Mouse (Mus musculus): ENCODE data around the gene Sike1. TPM values are rescaled to one million over a fixed set of nuclear protein-coding genes. Genes with fewer than 3 reads are reported as not detected.

The Sike1 gene
- polyA plus RNA-seq (2015; fragmentation: Nextera tagmentation; extraction: Ambion mirVana) = 55.4 and 57.8 TPM in 2 replicates

DNA sequence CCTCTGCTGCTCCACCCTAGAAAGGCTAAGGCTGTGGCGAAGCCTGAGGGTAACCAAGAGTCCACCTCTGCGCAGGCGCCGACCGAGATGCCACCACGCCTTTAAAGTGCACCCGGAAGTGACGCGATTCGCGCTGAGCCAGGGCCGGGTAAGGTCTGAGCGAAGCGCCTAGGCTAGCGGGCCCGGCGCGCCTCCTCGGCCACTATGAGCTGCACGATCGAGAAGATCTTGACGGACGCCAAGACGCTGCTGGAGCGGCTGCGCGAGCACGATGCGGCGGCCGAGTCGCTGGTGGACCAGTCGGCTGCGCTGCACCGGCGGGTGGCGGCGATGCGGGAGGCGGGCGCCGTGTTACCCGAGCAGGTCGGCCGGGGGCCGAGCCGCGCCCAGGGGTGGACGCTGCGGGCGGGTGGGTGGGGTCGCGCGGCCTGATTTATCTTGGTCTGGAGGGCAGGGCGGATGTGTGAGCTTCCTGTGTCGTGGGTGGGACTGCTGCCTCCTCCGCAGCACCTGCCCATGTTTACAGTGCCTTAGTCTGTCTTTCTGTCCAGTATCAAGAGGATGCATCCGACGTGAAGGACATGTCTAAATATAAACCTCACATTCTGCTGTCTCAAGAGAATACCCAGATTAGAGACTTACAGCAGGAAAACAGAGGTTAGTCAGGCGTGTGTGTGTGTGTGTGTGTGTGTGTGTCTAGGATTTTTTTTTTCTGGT, at the start of gene Sike1:
Gene Sike1, plus strand, starts transcription at position 104 of the 717 bp plus-strand sequence.
- peak within 1 kb of the TSS; percentile 86 for H3K9ac ChIP-seq (replicated peaks)
- H3K36me3 ChIP-seq = peaks cover 29% of the 10 kb centered on the region
- H3K9me3 ChIP-seq (replicated peaks) = no peaks in the 10 kb centered on the region
- no peaks in the 10 kb centered on the region for H3K27me3 ChIP-seq (replicated peaks)
- peak; percentile 99 for ATAC-seq (ENCODE audit: low FRiP score)
- H3K4me1 ChIP-seq = peaks cover 19% of the 10 kb centered on the region
- H3K27ac ChIP-seq (replicated peaks) = peak within 1 kb of the TSS; percentile 94
- peak within 1 kb of the TSS; percentile 87 for H3K4me3 ChIP-seq (replicated peaks)
- peak within 1 kb of the TSS; percentile 62 for H3K4me2 ChIP-seq
- WGBS = under 1% methylated on average over 60 of the region's 60 CpGs

DNA sequence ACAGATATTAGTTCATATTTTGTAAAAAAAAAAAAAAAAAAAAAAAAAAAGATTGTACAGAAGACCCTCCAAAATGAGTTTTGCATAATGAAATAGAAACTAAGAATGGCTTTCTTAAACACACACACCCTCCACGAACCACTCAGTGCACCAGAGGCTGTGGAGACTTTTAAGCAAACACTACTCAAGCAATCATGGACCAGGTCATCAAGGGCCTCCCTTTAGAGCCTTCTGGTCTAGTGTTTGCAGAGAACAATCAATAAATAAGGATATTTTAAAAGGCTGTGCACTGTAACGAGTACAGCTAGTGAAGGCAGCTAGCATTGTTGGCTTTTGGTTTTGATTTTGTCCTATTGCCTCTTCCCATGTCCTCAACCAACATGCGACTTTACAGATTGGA, 49.2 kb upstream of the Sike1 start:
- H3K27me3 ChIP-seq (replicated peaks) = no peaks in the 10 kb centered on the region
- no peak overlapping the region for H3K9ac ChIP-seq (replicated peaks)
- H3K27ac ChIP-seq (replicated peaks) = no peak overlapping the region
- no peak overlapping the region for H3K4me3 ChIP-seq (replicated peaks)
- no peak overlapping the region for H3K4me2 ChIP-seq
- H3K36me3 ChIP-seq = no peaks in the 10 kb centered on the region
- no peaks in the 10 kb centered on the region for H3K9me3 ChIP-seq (replicated peaks)
- H3K4me1 ChIP-seq = no peaks in the 10 kb centered on the region
- ATAC-seq (ENCODE audit: low FRiP score) = no peak
- WGBS = 87% methylated on average over 3 of the region's 3 CpGs

DNA sequence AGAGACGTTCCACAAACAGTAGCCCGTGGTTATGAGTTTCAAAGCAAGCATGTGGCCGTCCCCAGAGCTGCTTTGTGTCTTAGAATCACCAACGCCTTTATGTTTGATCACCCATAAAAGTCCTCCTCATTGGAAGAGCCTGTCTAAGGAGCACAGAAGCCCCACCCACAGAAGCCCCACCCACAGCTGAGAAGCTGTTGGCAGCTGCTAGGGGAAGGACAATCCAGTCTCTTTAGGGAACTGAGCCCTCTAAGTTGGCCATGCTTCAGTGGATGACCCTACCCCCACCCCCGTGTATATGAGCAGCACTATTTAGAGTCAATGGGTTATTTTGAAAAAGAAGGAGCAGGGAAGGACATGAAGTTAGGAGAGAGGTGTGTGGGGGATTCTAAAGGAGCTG, 48.6 kb upstream of the Sike1 start:
- Histone ChIP-seq H3K27me3 (replicated peaks) (no peaks in the 10 kb centered on the region), H3K4me2 (no peak overlapping the region), H3K9me3 (replicated peaks) (no peaks in the 10 kb centered on the region), H3K27ac (replicated peaks) (no peak overlapping the region), H3K4me3 (replicated peaks) (no peak overlapping the region), H3K36me3 (no peaks in the 10 kb centered on the region), H3K9ac (replicated peaks) (no peak overlapping the region), H3K4me1 (no peaks in the 10 kb centered on the region)
- 47% methylated on average over 5 of the region's 5 CpGs for WGBS
- no peak for ATAC-seq (ENCODE audit: low FRiP score)

DNA sequence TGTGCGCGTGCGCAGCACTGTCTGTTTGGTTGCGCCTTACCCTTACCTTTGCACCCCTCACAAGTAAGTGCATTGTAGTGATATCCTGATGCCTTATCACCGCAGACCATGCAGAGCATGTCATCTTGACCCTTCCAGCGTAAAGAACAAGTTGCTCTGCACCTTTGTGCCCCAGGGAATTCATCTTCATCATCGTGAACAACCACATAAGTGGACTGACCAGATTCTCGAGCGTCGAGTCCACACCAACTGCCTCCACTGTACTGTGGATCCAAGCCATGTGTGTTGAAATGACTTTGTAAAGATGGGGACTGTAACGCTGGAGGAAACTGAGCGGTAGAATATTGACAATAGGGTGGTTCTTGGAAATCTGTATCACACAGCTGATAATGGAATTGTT, 41.0 kb upstream of the Sike1 start:
- no peaks in the 10 kb centered on the region for H3K4me1 ChIP-seq
- H3K27me3 ChIP-seq (replicated peaks) = no peaks in the 10 kb centered on the region
- no peaks in the 10 kb centered on the region for H3K36me3 ChIP-seq
- H3K9ac ChIP-seq (replicated peaks) = no peak overlapping the region
- no peak overlapping the region for H3K27ac ChIP-seq (replicated peaks)
- WGBS = 94% methylated on average over 12 of the region's 12 CpGs
- ATAC-seq (ENCODE audit: low FRiP score) = no peak
- H3K4me3 ChIP-seq (replicated peaks) = no peak overlapping the region
- no peak overlapping the region for H3K4me2 ChIP-seq
- no peaks in the 10 kb centered on the region for H3K9me3 ChIP-seq (replicated peaks)

DNA sequence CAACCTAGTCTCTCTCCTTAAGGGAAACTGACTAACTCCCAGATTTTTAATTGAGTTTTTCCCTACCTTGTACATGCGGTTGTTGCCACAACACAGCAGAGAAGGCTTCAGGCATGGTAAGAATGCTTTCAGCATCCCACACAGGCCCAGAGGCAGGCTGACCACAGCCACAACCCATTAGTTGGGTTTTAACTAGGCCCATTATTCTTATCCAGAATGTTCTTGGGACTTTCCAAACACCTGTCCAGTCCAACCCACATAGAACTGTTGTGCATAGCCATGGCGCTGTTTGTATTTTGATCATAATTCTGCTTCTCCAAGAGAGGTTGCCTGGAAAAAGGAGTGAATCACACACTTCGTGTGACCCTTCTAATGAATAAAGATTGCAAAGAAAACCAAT, 40.4 kb upstream of the Sike1 start:
- no peak overlapping the region for H3K4me3 ChIP-seq (replicated peaks)
- no peaks in the 10 kb centered on the region for H3K27me3 ChIP-seq (replicated peaks)
- H3K36me3 ChIP-seq = no peaks in the 10 kb centered on the region
- H3K4me2 ChIP-seq = no peak overlapping the region
- ATAC-seq (ENCODE audit: low FRiP score) = no peak
- no peaks in the 10 kb centered on the region for H3K4me1 ChIP-seq
- 94% methylated on average over 3 of the region's 3 CpGs for WGBS
- H3K9ac ChIP-seq (replicated peaks) = no peak overlapping the region
- H3K27ac ChIP-seq (replicated peaks) = no peak overlapping the region
- no peaks in the 10 kb centered on the region for H3K9me3 ChIP-seq (replicated peaks)

DNA sequence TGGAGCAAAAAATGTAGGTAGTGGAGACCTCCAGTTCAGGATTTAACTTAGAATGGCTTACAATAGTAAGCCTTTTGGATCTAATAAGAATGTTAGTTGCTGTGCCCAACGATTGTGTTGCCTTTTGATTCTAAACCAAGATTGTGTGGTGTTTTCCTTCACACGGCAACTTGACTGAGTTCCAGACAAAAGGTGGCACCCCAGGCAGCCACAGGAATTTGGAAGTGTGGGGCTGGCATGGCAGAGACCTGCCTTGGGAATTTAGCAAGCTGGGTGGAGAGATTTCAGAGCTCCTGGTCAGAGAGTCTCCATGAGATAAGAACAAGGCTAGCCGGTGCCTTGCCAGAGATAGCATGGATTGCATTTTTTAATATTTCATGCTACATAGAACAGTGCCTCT, 39.9 kb upstream of the Sike1 start:
- Histone ChIP-seq H3K9me3 (replicated peaks) (no peaks in the 10 kb centered on the region), H3K9ac (replicated peaks) (no peak overlapping the region), H3K27me3 (replicated peaks) (no peaks in the 10 kb centered on the region), H3K4me3 (replicated peaks) (no peak overlapping the region), H3K36me3 (no peaks in the 10 kb centered on the region), H3K4me1 (no peaks in the 10 kb centered on the region), H3K27ac (replicated peaks) (no peak overlapping the region), H3K4me2 (no peak overlapping the region)
- 72% methylated on average over 3 of the region's 3 CpGs for WGBS
- no peak for ATAC-seq (ENCODE audit: low FRiP score)

DNA sequence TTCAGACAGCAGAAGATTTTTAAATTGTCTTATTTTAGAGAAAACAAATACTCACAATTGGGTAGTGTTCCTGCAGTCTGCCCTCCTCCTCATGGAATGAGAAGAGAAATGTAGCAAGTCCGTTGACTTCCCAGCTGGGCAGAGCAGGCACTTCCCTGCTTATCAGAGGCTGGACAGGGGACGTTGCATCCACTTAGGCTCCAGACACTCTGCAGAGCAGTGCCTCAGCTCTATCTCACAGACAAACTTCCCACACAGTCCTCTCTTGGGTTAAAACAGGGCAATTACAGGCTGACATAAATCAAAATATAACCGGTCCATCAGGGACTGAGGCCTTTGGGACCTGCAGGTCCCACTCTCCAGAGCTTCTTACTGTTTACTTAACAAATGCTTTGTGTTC, 31.5 kb upstream of the Sike1 start, which contains the start of gene Nr1h5:
Gene Nr1h5, minus strand, starts transcription at position 101 of the 400 bp plus-strand sequence.
- no peaks in the 10 kb centered on the region for H3K9me3 ChIP-seq (replicated peaks)
- H3K27me3 ChIP-seq (replicated peaks) = no peaks in the 10 kb centered on the region
- WGBS = 48% methylated on average over 3 of the region's 3 CpGs
- no peaks in the 10 kb centered on the region for H3K4me1 ChIP-seq
- no peak within 1 kb of the TSS for H3K9ac ChIP-seq (replicated peaks)
- no peak for ATAC-seq (ENCODE audit: low FRiP score)
- H3K4me3 ChIP-seq (replicated peaks) = no peak within 1 kb of the TSS
- no peaks in the 10 kb centered on the region for H3K36me3 ChIP-seq
- no peak within 1 kb of the TSS for H3K4me2 ChIP-seq
- no peak within 1 kb of the TSS for H3K27ac ChIP-seq (replicated peaks)

DNA sequence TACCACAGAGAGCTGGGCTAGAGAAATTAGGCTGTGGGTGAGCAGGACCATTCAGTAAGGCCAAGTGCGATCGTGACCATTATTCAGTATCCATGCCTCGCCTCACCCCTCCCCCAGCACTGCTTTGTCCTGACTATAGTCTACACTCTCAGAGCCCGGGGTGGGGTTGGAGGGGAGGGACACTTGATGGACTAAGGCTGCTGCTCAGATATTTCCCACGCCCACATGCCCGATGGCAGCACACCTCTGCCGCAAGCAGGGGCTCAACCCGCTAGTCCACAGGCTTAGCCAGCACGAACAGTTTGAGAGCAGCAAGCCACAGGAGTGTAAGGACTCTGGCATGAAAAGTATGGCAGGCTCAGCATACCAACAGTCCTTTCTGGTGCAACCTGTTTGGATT, 25.4 kb upstream of the Sike1 start:
- no peaks in the 10 kb centered on the region for H3K36me3 ChIP-seq
- 33% methylated on average over 9 of the region's 9 CpGs for WGBS
- H3K27me3 ChIP-seq (replicated peaks) = no peaks in the 10 kb centered on the region
- no peak overlapping the region for H3K9ac ChIP-seq (replicated peaks)
- no peak overlapping the region for H3K27ac ChIP-seq (replicated peaks)
- no peak for ATAC-seq (ENCODE audit: low FRiP score)
- peak overlapping the region; percentile 22 for H3K4me2 ChIP-seq
- no peak overlapping the region for H3K4me3 ChIP-seq (replicated peaks)
- no peaks in the 10 kb centered on the region for H3K4me1 ChIP-seq
- H3K9me3 ChIP-seq (replicated peaks) = no peaks in the 10 kb centered on the region

DNA sequence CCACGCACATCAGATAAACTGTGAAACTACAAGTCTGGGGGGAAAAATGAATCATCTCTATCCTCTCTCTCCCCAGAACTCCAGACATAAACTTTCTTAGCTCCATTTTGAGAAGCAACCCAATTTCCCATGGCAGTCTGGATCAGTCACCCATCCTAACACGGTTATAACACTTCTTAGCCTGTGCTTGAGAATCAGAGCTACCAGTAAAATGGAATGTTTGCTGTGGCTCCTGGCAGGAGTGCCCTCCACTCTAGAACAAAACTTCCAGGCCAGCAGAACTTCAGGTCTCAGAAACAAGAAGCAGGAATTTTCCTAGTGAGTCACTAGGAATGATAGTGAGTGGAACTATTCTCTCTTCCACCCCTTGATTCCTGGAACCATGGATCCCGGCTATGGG, 25.0 kb upstream of the Sike1 start:
- no peak overlapping the region for H3K4me2 ChIP-seq
- WGBS = 84% methylated on average over 3 of the region's 3 CpGs
- no peaks in the 10 kb centered on the region for H3K4me1 ChIP-seq
- H3K9me3 ChIP-seq (replicated peaks) = no peaks in the 10 kb centered on the region
- H3K9ac ChIP-seq (replicated peaks) = no peak overlapping the region
- ATAC-seq (ENCODE audit: low FRiP score) = no peak
- H3K36me3 ChIP-seq = no peaks in the 10 kb centered on the region
- no peak overlapping the region for H3K4me3 ChIP-seq (replicated peaks)
- H3K27ac ChIP-seq (replicated peaks) = no peak overlapping the region
- no peaks in the 10 kb centered on the region for H3K27me3 ChIP-seq (replicated peaks)

DNA sequence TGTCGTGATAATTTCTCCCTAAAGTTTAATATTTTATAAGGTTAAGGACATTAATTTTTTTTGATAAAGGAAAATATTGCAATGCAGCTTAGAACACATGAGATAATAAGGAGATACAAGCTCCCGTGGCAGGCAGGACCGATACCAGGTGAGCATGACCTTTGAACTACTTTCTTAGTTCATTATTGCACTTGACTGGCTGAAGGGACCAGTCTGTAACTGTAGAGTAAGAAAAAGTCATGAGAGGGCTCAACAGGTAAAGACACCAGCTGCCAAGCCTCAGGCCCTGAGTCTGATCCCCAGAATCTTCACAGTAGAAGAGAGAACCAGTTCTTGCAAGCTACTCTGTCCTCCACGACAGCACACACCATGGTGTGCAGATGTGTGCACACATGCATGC, 18.6 kb upstream of the Sike1 start:
- Histone ChIP-seq H3K4me1 (peaks cover 9% of the 10 kb centered on the region), H3K4me2 (no peak overlapping the region), H3K27me3 (replicated peaks) (no peaks in the 10 kb centered on the region), H3K4me3 (replicated peaks) (no peak overlapping the region), H3K9me3 (replicated peaks) (no peaks in the 10 kb centered on the region), H3K36me3 (no peaks in the 10 kb centered on the region), H3K9ac (replicated peaks) (no peak overlapping the region), H3K27ac (replicated peaks) (no peak overlapping the region)
- WGBS = 86% methylated on average over 4 of the region's 4 CpGs
- no peak for ATAC-seq (ENCODE audit: low FRiP score)

DNA sequence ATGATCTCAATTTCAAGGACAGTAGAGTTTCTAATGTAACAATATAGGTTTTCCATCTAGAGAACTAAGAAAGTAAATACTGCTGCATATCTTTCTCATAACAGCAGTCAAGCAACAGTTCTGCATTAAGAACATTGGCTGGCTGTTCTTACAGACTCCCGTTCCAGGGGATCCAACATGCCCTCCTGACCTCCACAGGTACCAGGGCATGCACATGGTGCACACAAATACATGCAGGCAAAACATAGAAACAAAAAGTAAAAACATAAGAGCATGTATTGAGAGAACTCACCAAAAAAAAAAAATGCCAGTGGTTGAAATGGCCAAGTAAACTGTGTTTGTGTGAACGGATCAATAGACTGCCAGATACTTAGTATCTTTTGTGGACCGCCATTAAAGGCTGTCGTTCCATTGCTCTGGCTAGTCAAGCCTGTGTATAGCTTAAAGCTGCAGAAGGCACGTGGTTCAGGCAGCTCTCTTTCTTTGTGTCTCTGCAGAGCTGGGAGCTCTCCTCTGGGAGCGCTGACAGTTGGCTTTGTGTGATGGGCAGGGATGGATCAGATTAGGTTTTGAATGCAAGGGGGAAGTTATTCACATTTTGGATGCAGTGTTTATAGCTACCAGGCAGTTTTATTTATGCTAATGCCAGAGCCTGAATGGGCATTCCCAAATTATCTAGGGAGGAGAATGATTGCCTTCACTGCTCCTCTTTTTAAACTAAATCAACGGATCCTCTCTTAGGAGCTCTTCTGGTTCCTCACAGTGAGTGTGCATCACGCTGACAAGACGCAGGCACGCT, 15.8 kb upstream of the Sike1 start:
- no peaks in the 10 kb centered on the region for H3K9me3 ChIP-seq (replicated peaks)
- H3K4me3 ChIP-seq (replicated peaks) = peak overlapping the region; percentile 17
- no peaks in the 10 kb centered on the region for H3K36me3 ChIP-seq
- H3K9ac ChIP-seq (replicated peaks) = peak overlapping the region; percentile 32
- peaks cover 9% of the 10 kb centered on the region for H3K4me1 ChIP-seq
- peak; percentile 97 for ATAC-seq (ENCODE audit: low FRiP score)
- H3K27ac ChIP-seq (replicated peaks) = peak overlapping the region; percentile 76
- peak overlapping the region; percentile 50 for H3K4me2 ChIP-seq
- 8% methylated on average over 10 of the region's 10 CpGs for WGBS
- no peaks in the 10 kb centered on the region for H3K27me3 ChIP-seq (replicated peaks)

DNA sequence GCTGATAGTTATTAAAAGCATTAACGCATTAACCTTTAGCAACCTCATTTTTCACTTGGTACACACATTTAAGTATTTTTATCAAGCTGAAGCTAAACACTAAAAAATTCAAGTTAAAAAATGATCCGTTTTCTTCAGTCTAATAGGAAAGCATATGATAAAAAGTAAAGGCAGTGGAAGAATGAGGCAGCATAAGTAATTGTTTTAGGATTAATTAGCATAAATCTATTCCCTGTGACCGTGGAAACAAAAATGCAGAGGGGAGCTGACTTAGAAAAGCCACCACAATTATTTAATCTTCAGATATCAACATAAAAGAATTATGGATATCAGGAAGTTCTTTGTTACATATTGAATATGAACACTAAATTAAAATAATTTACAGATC, 15.2 kb upstream of the Sike1 start:
- H3K4me3 ChIP-seq (replicated peaks) = peak overlapping the region; percentile 17; the same call in 1 of the 2 replicates
- H3K4me1 ChIP-seq = peaks cover 9% of the 10 kb centered on the region

More for the DNA sequence above, 15.2 kb upstream of the Sike1 start:
- H3K4me2 ChIP-seq = peak overlapping the region; percentile 50
- no peaks in the 10 kb centered on the region for H3K9me3 ChIP-seq (replicated peaks)
- peak overlapping the region; percentile 76 for H3K27ac ChIP-seq (replicated peaks)
- 21% methylated on average over 3 of the region's 3 CpGs for WGBS
- H3K27me3 ChIP-seq (replicated peaks) = no peaks in the 10 kb centered on the region
- no peaks in the 10 kb centered on the region for H3K36me3 ChIP-seq
- peak; percentile 30; the same call in 1 of the 2 replicates for ATAC-seq (ENCODE audit: low FRiP score)
- H3K9ac ChIP-seq (replicated peaks) = peak overlapping the region; percentile 32; the same call in 1 of the 2 replicates
